Mouse (Mus musculus) myocyte (in vitro differentiated cells): ENCODE results near the gene Trp53. TPM values are rescaled to one million over a fixed set of nuclear protein-coding genes. Genes with fewer than 3 reads are reported as not detected.

Experiments used
- H3K27me3 ChIP-seq: one replicate; pipeline ENCODE4 v1.6.1; 2011; ENCODE audit not compliant: control insufficient read depth, insufficient read depth, insufficient read length
- H3K36me3 ChIP-seq: one replicate; pipeline ENCODE4 v1.6.1; 2011; ENCODE audit not compliant: control insufficient read depth, insufficient read depth
- H3K4me2 ChIP-seq: one replicate; pipeline ENCODE4 v1.6.1; 2011; ENCODE audit warnings: low read depth, control low read depth
- H3K4me3 ChIP-seq: one replicate; pipeline ENCODE4 v1.5.1; 2011; ENCODE audit warnings: mild to moderate bottlenecking, control low read depth, moderate library complexity
- H3K79me2 ChIP-seq: one replicate; pipeline ENCODE4 v1.6.1; 2011; ENCODE audit not compliant: control insufficient read depth, insufficient read depth
- H3ac ChIP-seq: one replicate; pipeline ENCODE4 v1.6.1; 2011; ENCODE audit not compliant: control insufficient read depth, insufficient read length
- CEBPB ChIP-seq: IDR thresholded peaks from 2 replicates; pipeline ENCODE4 v1.6.1; 2011; ENCODE audit warnings: mild to moderate bottlenecking, moderate library complexity; ENCODE audit not compliant: poor library complexity, insufficient read depth, severe bottlenecking
- E2F4 ChIP-seq: IDR thresholded peaks from one replicate; pipeline ENCODE4 v1.6.1; 2011; ENCODE audit warnings: mild to moderate bottlenecking, control low read depth, moderate library complexity; ENCODE audit not compliant: insufficient read depth
- MAX ChIP-seq: IDR thresholded peaks from one replicate; pipeline ENCODE4 v1.6.1; 2011; ENCODE audit warnings: low read depth, mild to moderate bottlenecking, control low read depth
- MYOD1 ChIP-seq, 3 experiments: IDR thresholded peaks; one replicate each; pipeline ENCODE4 v1.6.1; 2011; ENCODE audit warnings: control low read depth in 2 of 3, low read depth in 2 of 3, mild to moderate bottlenecking in 2 of 3, moderate library complexity in 1 of 3; ENCODE audit not compliant: insufficient read length in 2 of 3, control insufficient read depth in 1 of 3
- MYOG ChIP-seq, 3 experiments: IDR thresholded peaks; one replicate each; pipeline ENCODE4 v1.6.1; 2011; ENCODE audit warnings: control low read depth in 2 of 3, low read depth in 2 of 3, mild to moderate bottlenecking in 2 of 3; ENCODE audit not compliant: insufficient read length in 2 of 3, control insufficient read depth in 1 of 3, insufficient read depth in 1 of 3
- POLR2A ChIP-seq: IDR thresholded peaks from one replicate; pipeline ENCODE4 v1.6.1; 2011; ENCODE audit warnings: low read depth, mild to moderate bottlenecking, control low read depth, moderate library complexity; ENCODE audit not compliant: insufficient read length
- POLR2AphosphoS2 ChIP-seq: IDR thresholded peaks from one replicate; pipeline ENCODE4 v1.6.1; 2011; ENCODE audit warnings: low read depth, control low read depth; ENCODE audit not compliant: insufficient read length
- REST ChIP-seq: IDR thresholded peaks from one replicate; pipeline ENCODE4 v1.6.1; 2011; ENCODE audit warnings: mild to moderate bottlenecking, control low read depth, moderate library complexity; ENCODE audit not compliant: insufficient read depth, insufficient read length
- SRF ChIP-seq: IDR thresholded peaks from one replicate; pipeline ENCODE4 v1.6.1; 2011; ENCODE audit warnings: low read depth; ENCODE audit not compliant: control insufficient read depth, insufficient read length
- TCF12 ChIP-seq: IDR thresholded peaks from one replicate; pipeline ENCODE4 v1.6.1; 2011; ENCODE audit warnings: mild to moderate bottlenecking, control low read depth; ENCODE audit not compliant: poor library complexity, insufficient read depth, severe bottlenecking
- TCF3 ChIP-seq: IDR thresholded peaks from one replicate; pipeline ENCODE4 v1.6.1; 2011; ENCODE audit warnings: low read depth, control low read depth; ENCODE audit not compliant: insufficient read length
- USF1 ChIP-seq: IDR thresholded peaks from one replicate; pipeline ENCODE4 v1.6.1; 2011; ENCODE audit warnings: low read depth, mild to moderate bottlenecking, control low read depth, moderate library complexity
- polyA plus RNA-seq: library from polyadenylated mRNA; unstranded; fragments of >200 nt; fragmentation: generic; extraction: Trizol; gene quantifications from one replicate; pipeline ENCODE4 v1.2.1, GENCODE M21; 2012; ENCODE audit warnings: missing spikeins

The Trp53 gene
- polyA plus RNA-seq, 1 experiment = 119 TPM

GRCm38 (mm10) chr11:69543598-69543997 lies 36.6 kb upstream of the Trp53 start:
- peaks cover 7% of the 10 kb centered on the region for H3K27me3 ChIP-seq

DNA sequence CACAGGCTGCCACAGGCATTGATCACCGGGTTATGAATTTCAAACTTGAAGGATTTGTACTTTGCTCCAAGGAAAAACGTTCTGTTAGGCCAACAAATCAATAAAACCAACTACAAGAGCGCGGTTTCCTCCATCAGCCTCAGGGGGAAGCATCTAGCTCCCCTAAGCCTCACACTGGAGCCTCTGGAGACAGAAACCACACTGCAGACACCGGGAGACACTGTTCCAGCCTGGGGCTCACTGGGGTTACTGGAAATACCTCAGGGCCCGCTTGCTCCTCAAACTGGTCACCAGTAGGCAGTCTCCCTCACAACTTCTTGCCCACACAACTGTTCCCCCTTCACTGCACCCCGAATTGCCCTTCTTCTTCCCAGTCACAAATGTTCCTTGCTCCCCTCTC lies 34.2 kb upstream of the Trp53 start:
- H3ac ChIP-seq = no peak overlapping the region
- H3K79me2 ChIP-seq = no peaks in the 10 kb centered on the region
- H3K4me2 ChIP-seq = peak overlapping the region; percentile 74
- TF ChIP-seq MAX (no peak), POLR2A (no peak), SRF (no peak), REST (no peak), USF1 (no peak), TCF3 (no peak), TCF12 (no peak), MYOD1 (IDR thresholded peaks at IDR 0.05; ENCODE audit: control insufficient read depth in 1 of 3, insufficient read length in 2 of 3, low read depth in 2 of 3) (no peak)
- no peaks in the 10 kb centered on the region for H3K27me3 ChIP-seq
- no peaks in the 10 kb centered on the region for H3K36me3 ChIP-seq
- H3K4me3 ChIP-seq = peak overlapping the region; percentile 19

More at GRCm38 (mm10) chr11:69543598-69543997, 36.6 kb upstream of the Trp53 start:
- Histone ChIP-seq H3K4me3 (no peak overlapping the region), H3K4me2 (no peak overlapping the region), H3K36me3 (no peaks in the 10 kb centered on the region), H3ac (no peak overlapping the region), H3K79me2 (no peaks in the 10 kb centered on the region)
- no peak for TF ChIP-seq MYOG (IDR thresholded peaks at IDR 0.05; ENCODE audit: control insufficient read depth in 1 of 3, insufficient read depth in 1 of 3, insufficient read length in 2 of 3, low read depth in 2 of 3)

DNA sequence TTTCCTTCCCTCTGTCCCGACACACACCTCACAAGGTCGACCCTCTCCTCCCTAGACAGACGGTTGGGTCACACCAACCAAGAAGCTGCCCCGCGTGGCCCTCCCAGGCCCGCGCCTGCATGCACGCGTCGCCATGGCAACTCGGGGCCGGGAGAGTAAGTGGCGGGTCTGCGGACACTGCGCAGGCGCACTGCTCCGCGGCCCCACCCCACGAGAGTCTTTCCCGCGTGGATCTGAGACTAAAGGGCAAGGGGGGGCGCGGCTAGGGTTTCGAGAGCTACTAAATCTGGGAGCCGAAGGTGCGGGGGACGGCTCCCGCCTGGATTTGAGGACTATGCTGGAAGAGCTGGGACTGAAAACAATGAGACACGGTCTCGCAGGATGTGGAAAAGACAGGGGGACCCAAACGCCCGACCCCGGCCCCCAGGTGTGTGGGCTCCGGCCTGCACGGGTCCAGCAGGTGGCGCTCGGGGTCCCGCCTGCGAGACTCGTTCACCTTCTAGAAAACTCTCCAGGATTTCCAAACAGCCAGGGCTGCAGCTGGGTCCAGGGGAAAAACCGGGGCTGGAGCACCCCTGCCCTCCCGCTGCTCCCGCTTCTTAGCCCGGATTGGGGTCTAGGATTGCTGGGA lies 33.6 kb upstream of the Trp53 start:
- TF ChIP-seq USF1 = no peak
- no peak for TF ChIP-seq REST
- no peak for TF ChIP-seq SRF
- TF ChIP-seq TCF3 = no peak
- TF ChIP-seq POLR2A = no peak
- no peak for TF ChIP-seq POLR2AphosphoS2
- TF ChIP-seq CEBPB = no peak
- no peak for TF ChIP-seq E2F4
- TF ChIP-seq MYOG (IDR thresholded peaks at IDR 0.05; ENCODE audit: control insufficient read depth in 1 of 3, insufficient read depth in 1 of 3, insufficient read length in 2 of 3, low read depth in 2 of 3) = no peak
- TF ChIP-seq MAX = no peak
- no peak for TF ChIP-seq MYOD1 (IDR thresholded peaks at IDR 0.05; ENCODE audit: control insufficient read depth in 1 of 3, insufficient read length in 2 of 3, low read depth in 2 of 3)
- no peak for TF ChIP-seq TCF12
- H3K4me2 ChIP-seq = peak overlapping the region; percentile 74
- peak overlapping the region; percentile 19 for H3K4me3 ChIP-seq
- H3K79me2 ChIP-seq = no peaks in the 10 kb centered on the region
- H3ac ChIP-seq = no peak overlapping the region
- H3K36me3 ChIP-seq = no peaks in the 10 kb centered on the region
- H3K27me3 ChIP-seq = no peaks in the 10 kb centered on the region

- Histone ChIP-seq H3K79me2 (no peaks in the 10 kb centered on the region), H3K36me3 (no peaks in the 10 kb centered on the region), H3ac (no peak overlapping the region), H3K27me3 (no peaks in the 10 kb centered on the region), H3K4me2 (peak overlapping the region; percentile 74), H3K4me3 (peak overlapping the region; percentile 19)
- TF ChIP-seq MAX = no peak
- TF ChIP-seq MYOG (IDR thresholded peaks at IDR 0.05; ENCODE audit: control insufficient read depth in 1 of 3, insufficient read depth in 1 of 3, insufficient read length in 2 of 3, low read depth in 2 of 3) = peak in 1 of 3 experiments; percentile 57
- TF ChIP-seq SRF = no peak
- no peak for TF ChIP-seq USF1
- TF ChIP-seq MYOD1 (IDR thresholded peaks at IDR 0.05; ENCODE audit: control insufficient read depth in 1 of 3, insufficient read length in 2 of 3, low read depth in 2 of 3) = peak in 2 of 3 experiments; percentile 24 to 56
- no peak for TF ChIP-seq CEBPB
These were observed 33.1 kb upstream of the Trp53 start for GRCm38 (mm10) chr11:69547071-69547470.

DNA sequence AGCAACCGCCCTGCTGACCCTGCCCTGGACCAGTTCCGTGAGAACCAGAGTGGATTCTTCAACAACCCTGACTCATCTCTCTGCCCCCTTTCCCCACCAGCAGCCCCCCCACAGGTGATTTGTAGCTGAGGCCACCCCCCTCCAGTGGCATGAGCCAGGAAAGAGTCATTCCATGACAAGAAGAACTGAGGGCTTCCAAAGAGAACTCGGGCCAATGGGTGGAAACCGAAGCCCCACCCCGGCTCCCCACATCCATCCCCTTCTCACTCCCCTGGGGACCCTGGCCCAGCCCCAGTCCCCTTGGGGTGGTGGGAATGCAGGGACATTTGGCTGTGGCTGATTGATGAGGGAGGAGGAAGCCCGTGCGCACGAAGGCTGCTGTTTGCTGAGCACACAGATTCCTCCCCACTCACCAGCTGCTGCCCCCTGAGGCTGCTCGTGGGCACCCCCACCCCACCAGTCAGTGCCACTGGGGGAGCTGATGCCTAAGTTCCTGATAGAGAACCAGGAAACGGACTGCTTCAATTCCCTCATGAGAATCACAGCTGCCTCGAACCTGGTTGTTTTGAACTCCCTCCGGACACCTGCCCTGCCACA lies 31.0 kb upstream of the Trp53 start, which contains the start of gene Dnah2:
Gene Dnah2, minus strand, starts transcription at position 51 of the 597 bp plus-strand sequence.
- TF ChIP-seq SRF (no peak), MYOG (IDR thresholded peaks at IDR 0.05; ENCODE audit: control insufficient read depth in 1 of 3, insufficient read depth in 1 of 3, insufficient read length in 2 of 3, low read depth in 2 of 3) (peak in 1 of 3 experiments; percentile 8)
- Histone ChIP-seq H3K79me2 (no peaks in the 10 kb centered on the region), H3K4me3 (no peak within 1 kb of the TSS), H3K27me3 (no peaks in the 10 kb centered on the region), H3ac (no peak within 1 kb of the TSS), H3K36me3 (no peaks in the 10 kb centered on the region), H3K4me2 (no peak within 1 kb of the TSS)
